Mouse (Mus musculus) MEL (cell line): ENCODE measurements at regions not wholly inside any gene's neighbourhood (a gene's known extent, or its start where the extent isn't known, plus 50 kb on each side); places are given as distances from the start of the nearest gene placed in this dataset.

ENCODE experiments used
- DNase-seq: peaks from one replicate; pipeline ENCODE4 v3.0.0; 2011; ENCODE audit warnings: low read depth, low spot score
- H3K27ac ChIP-seq: 2 replicates; pipeline ENCODE4 v1.5.1; 2012; ENCODE audit warnings: low read depth, mild to moderate bottlenecking, control low read depth, low read length, moderate library complexity; ENCODE audit not compliant: control insufficient read depth
- H3K27me3 ChIP-seq, 2 experiments: fragments of 150-350 bp in 1 of 2; sonication (generic) in 1 of 2; 2 replicates each; pipeline ENCODE4 v1.6.1; 2012; ENCODE audit warnings: low read length in 2 of 2, mild to moderate bottlenecking in 2 of 2, improper control_type of control experiment in 1 of 2, moderate library complexity in 1 of 2; ENCODE audit not compliant: insufficient read depth in 2 of 2, control insufficient read depth in 1 of 2
- H3K36me3 ChIP-seq, 2 experiments: 2 replicates each; pipeline ENCODE4 v1.6.1; 2012 to 2014; ENCODE audit warnings: low read length in 2 of 2, improper control_type of control experiment in 1 of 2, inconsistent platforms in 1 of 2, mild to moderate bottlenecking in 1 of 2; ENCODE audit not compliant: insufficient read depth in 2 of 2, control insufficient read depth in 1 of 2
- H3K4me1 ChIP-seq, 2 experiments: fragments of 150-350 bp in 1 of 2; sonication (generic) in 1 of 2; 2 replicates each; pipeline ENCODE4 v1.6.1; 2012; ENCODE audit warnings: low read length in 2 of 2, improper control_type of control experiment in 1 of 2, mild to moderate bottlenecking in 1 of 2; ENCODE audit not compliant: insufficient read depth in 2 of 2, control insufficient read depth in 1 of 2
- H3K4me3 ChIP-seq, 2 experiments: fragments of 150-350 bp in 1 of 2; sonication (generic) in 1 of 2; 2 replicates each; pipeline ENCODE4 v1.5.1; 2012; ENCODE audit warnings: low read depth in 2 of 2, low read length in 2 of 2, mild to moderate bottlenecking in 2 of 2, moderate library complexity in 2 of 2, control low read depth in 1 of 2, improper control_type of control experiment in 1 of 2; ENCODE audit not compliant: control insufficient read depth in 1 of 2, insufficient read depth in 1 of 2
- H3K79me2 ChIP-seq: 2 replicates; pipeline ENCODE4 v1.6.1; 2012; ENCODE audit warnings: mild to moderate bottlenecking, low read length, moderate library complexity; ENCODE audit not compliant: control insufficient read depth, poor library complexity, insufficient read depth
- H3K9ac ChIP-seq: 2 replicates; pipeline ENCODE4 v1.6.1; 2012; ENCODE audit warnings: low read depth, mild to moderate bottlenecking, control low read depth, low read length, moderate library complexity; ENCODE audit not compliant: control insufficient read depth, poor library complexity, severe bottlenecking
- H3K9me3 ChIP-seq: fragments of 150-350 bp; sonication (generic); replicated peaks from 2 replicates; pipeline ENCODE4 v1.6.1; 2012; ENCODE audit warnings: mild to moderate bottlenecking, low read length, improper control_type of control experiment, moderate library complexity; ENCODE audit not compliant: insufficient read depth
- BHLHE40 ChIP-seq: IDR thresholded peaks from 2 replicates; pipeline ENCODE4 v1.6.1; 2012; ENCODE audit warnings: low read depth, mild to moderate bottlenecking, inconsistent platforms, low read length, improper control_type of control experiment, borderline replicate concordance
- CHD1 ChIP-seq: IDR thresholded peaks from 2 replicates; pipeline ENCODE4 v1.6.1; 2012; ENCODE audit warnings: low read depth, mild to moderate bottlenecking, inconsistent platforms, low read length, improper control_type of control experiment
- CHD2 ChIP-seq: IDR thresholded peaks from 2 replicates; pipeline ENCODE4 v1.6.1; 2011; ENCODE audit warnings: low read length, improper control_type of control experiment
- E2F4 ChIP-seq: IDR thresholded peaks from 2 replicates; pipeline ENCODE4 v1.6.1; 2011; ENCODE audit warnings: low read depth, low read length, improper control_type of control experiment, borderline replicate concordance
- ELF1 ChIP-seq: IDR thresholded peaks from 2 replicates; pipeline ENCODE4 v1.6.1; 2014; ENCODE audit warnings: low read depth, mild to moderate bottlenecking, inconsistent platforms, low read length, improper control_type of control experiment, moderate library complexity
- EP300 ChIP-seq, 2 experiments: IDR thresholded peaks; 2 replicates each; pipeline ENCODE4 v1.6.1; 2011; ENCODE audit warnings: improper control_type of control experiment in 2 of 2, low read length in 2 of 2, low read depth in 1 of 2, mild to moderate bottlenecking in 1 of 2
- ETS1 ChIP-seq: IDR thresholded peaks from 2 replicates; pipeline ENCODE4 v1.6.1; 2012; ENCODE audit warnings: low read depth, mild to moderate bottlenecking, inconsistent platforms, low read length, improper control_type of control experiment, moderate library complexity
- GABPA ChIP-seq: IDR thresholded peaks from 2 replicates; pipeline ENCODE4 v1.6.1; 2012; ENCODE audit warnings: low read depth, mild to moderate bottlenecking, inconsistent platforms, low read length, improper control_type of control experiment, moderate library complexity
- GATA1 ChIP-seq: IDR thresholded peaks from 2 replicates; pipeline ENCODE4 v1.6.1; 2011; ENCODE audit warnings: low read depth, low read length, improper control_type of control experiment
- JUND ChIP-seq: IDR thresholded peaks from 2 replicates; pipeline ENCODE4 v1.6.1; 2011; ENCODE audit warnings: low read depth, mild to moderate bottlenecking, improper control_type of control experiment, low read length
- MAFK ChIP-seq: IDR thresholded peaks from 2 replicates; pipeline ENCODE4 v1.6.1; 2011; ENCODE audit warnings: low read depth, mild to moderate bottlenecking, low read length, improper control_type of control experiment, borderline replicate concordance
- MAZ ChIP-seq: IDR thresholded peaks from 2 replicates; pipeline ENCODE4 v1.6.1; 2012; ENCODE audit warnings: low read depth, mild to moderate bottlenecking, inconsistent platforms, low read length, improper control_type of control experiment
- MEF2A ChIP-seq: IDR thresholded peaks from 2 replicates; pipeline ENCODE4 v1.6.1; 2014; ENCODE audit warnings: low read depth, mild to moderate bottlenecking, inconsistent platforms, low read length, improper control_type of control experiment; ENCODE audit not compliant: poor library complexity, insufficient replicate concordance, severe bottlenecking; ENCODE audit errors: extremely low read depth
- MXI1 ChIP-seq: IDR thresholded peaks from 2 replicates; pipeline ENCODE4 v1.6.1; 2011; ENCODE audit warnings: mild to moderate bottlenecking, low read depth, low read length, improper control_type of control experiment
- MYB ChIP-seq: IDR thresholded peaks from 2 replicates; pipeline ENCODE4 v1.6.1; 2011; ENCODE audit warnings: mild to moderate bottlenecking, low read depth, low read length, improper control_type of control experiment
- MYC ChIP-seq: IDR thresholded peaks from 2 replicates; pipeline ENCODE4 v1.6.1; 2011; ENCODE audit warnings: low read depth, mild to moderate bottlenecking, low read length, improper control_type of control experiment, moderate library complexity
- NELFE ChIP-seq: IDR thresholded peaks from 2 replicates; pipeline ENCODE4 v1.6.1; 2011; ENCODE audit warnings: low read depth, low read length, improper control_type of control experiment
- POLR2A ChIP-seq, 2 experiments: IDR thresholded peaks; 2 replicates each; pipeline ENCODE4 v1.6.1; 2011 to 2012; ENCODE audit warnings: low read length in 2 of 2, mild to moderate bottlenecking in 2 of 2, control low read depth in 1 of 2, improper control_type of control experiment in 1 of 2, low read depth in 1 of 2, moderate library complexity in 1 of 2; ENCODE audit not compliant: control insufficient read depth in 1 of 2, insufficient read depth in 1 of 2, poor library complexity in 1 of 2
- RCOR1 ChIP-seq: IDR thresholded peaks from 2 replicates; pipeline ENCODE4 v1.6.1; 2012; ENCODE audit warnings: low read depth, mild to moderate bottlenecking, inconsistent platforms, low read length, improper control_type of control experiment
- UBTF ChIP-seq: IDR thresholded peaks from 2 replicates; pipeline ENCODE4 v1.6.1; 2012; ENCODE audit warnings: low read depth, mild to moderate bottlenecking, inconsistent platforms, low read length, improper control_type of control experiment, moderate library complexity, borderline replicate concordance; ENCODE audit not compliant: insufficient read depth
- USF1 ChIP-seq: IDR thresholded peaks from 2 replicates; pipeline ENCODE4 v1.6.1; 2014; ENCODE audit warnings: low read depth, mild to moderate bottlenecking, inconsistent platforms, low read length, improper control_type of control experiment, moderate library complexity
- USF2 ChIP-seq, 2 experiments: IDR thresholded peaks; 2 replicates each; pipeline ENCODE4 v1.6.1; 2011 to 2012; ENCODE audit warnings: improper control_type of control experiment in 2 of 2, low read length in 2 of 2, borderline replicate concordance in 1 of 2, inconsistent platforms in 1 of 2, low read depth in 1 of 2, mild to moderate bottlenecking in 1 of 2; ENCODE audit not compliant: insufficient read depth in 1 of 2
- ZC3H11A ChIP-seq: IDR thresholded peaks from 2 replicates; pipeline ENCODE4 v1.6.1; 2012; ENCODE audit warnings: low read depth, mild to moderate bottlenecking, inconsistent platforms, low read length, improper control_type of control experiment
- ZKSCAN1 ChIP-seq: IDR thresholded peaks from 2 replicates; pipeline ENCODE4 v1.6.1; 2012; ENCODE audit warnings: low read depth, mild to moderate bottlenecking, inconsistent platforms, low read length, improper control_type of control experiment, moderate library complexity
- ZMIZ1 ChIP-seq: IDR thresholded peaks from 2 replicates; pipeline ENCODE4 v1.6.1; 2012; ENCODE audit warnings: low read depth, mild to moderate bottlenecking, inconsistent platforms, low read length, improper control_type of control experiment, moderate library complexity
- ZNF384 ChIP-seq: IDR thresholded peaks from 2 replicates; pipeline ENCODE4 v1.6.1; 2012; ENCODE audit warnings: low read depth, mild to moderate bottlenecking, inconsistent platforms, low read length, improper control_type of control experiment

DNA sequence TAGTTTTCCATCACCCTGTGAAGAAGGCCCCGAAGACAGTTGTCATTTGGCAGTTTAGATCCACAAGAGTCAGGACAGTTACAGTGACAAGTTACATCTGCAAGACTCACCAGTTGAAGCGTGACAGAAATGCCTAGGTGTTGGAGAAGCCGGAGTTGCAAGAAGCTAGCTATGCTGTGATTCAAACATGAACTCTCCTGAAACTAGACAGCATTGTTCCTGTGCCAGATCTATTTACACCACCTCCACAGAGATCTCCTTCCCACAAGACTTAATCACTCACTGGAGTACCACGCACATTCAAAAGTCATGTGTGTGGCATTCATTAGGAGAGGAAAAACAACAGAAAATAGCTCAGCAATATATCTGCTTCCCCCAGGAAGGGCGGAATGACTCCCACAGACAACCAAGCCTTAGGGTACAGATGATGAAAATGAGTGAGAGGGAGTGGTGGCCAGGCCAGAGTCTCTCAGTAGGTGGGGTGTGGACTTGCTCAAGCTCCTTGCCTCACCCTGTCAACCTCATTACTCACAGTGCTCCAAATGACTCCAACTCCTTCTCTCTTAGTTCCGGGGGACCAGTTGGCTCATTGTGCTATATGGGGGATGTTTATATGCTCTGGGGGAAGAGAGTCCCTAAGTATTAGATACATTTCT, 679.7 kb downstream of the Epha4 start:
- Histone ChIP-seq H3K4me1 (no peaks in the 10 kb centered on the region), H3K9me3 (no peaks in the 10 kb centered on the region), H3K36me3 (no peaks in the 10 kb centered on the region), H3K79me2 (no peaks in the 10 kb centered on the region), H3K27me3 (no peaks in the 10 kb centered on the region), H3K9ac (no peak overlapping the region)
- no peak for DNase-seq
- no peak for TF ChIP-seq RCOR1
- TF ChIP-seq ETS1 = no peak
- TF ChIP-seq MAFK = no peak
- TF ChIP-seq MYC = no peak
- TF ChIP-seq ZC3H11A = no peak
- TF ChIP-seq JUND = no peak
- TF ChIP-seq UBTF = no peak
- TF ChIP-seq MXI1 = no peak
- TF ChIP-seq GATA1 = no peak
- TF ChIP-seq GABPA = no peak
- no peak for TF ChIP-seq ZKSCAN1
- no peak for TF ChIP-seq MYB
- no peak for TF ChIP-seq MEF2A
- no peak for TF ChIP-seq BHLHE40
- TF ChIP-seq E2F4 = no peak
- TF ChIP-seq CHD1 = no peak
- no peak for TF ChIP-seq CHD2
- TF ChIP-seq ELF1 = no peak
- TF ChIP-seq, all 39 proteins: peak for 0
- Histone ChIP-seq H3K27ac (no peak overlapping the region), H3K4me3 (no peak overlapping the region)

DNA sequence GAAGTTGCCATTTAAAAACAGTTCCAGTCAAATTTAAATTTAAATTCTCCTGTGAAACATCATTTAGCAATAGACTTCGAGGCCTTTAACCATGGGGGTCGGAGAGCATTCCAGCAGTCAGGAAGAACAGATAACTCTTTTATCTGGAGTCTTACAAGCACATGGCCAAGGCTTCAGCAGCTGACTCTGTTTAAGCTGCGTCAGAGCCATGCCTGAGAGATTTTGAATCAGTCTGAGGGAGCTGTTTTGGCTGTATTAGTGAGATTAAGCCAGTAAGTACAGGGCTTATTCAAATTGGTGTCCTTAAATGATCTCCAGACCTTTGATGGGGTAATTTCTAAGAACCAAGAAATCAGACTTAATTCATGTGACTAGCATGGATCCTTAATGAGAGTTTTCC, 665.5 kb downstream of the Epha4 start:
- TF ChIP-seq NELFE (no peak), ZKSCAN1 (no peak), USF2 (IDR thresholded peaks at IDR 0.05; ENCODE audit: borderline replicate concordance in 1 of 2, insufficient read depth in 1 of 2, low read depth in 1 of 2, low read length in 2 of 2) (no peak), USF1 (no peak), ZMIZ1 (no peak), ZNF384 (no peak), POLR2A (IDR thresholded peaks at IDR 0.05; ENCODE audit: control insufficient read depth in 1 of 2, insufficient read depth in 1 of 2, low read depth in 1 of 2, low read length in 2 of 2, poor library complexity in 1 of 2) (no peak), MAZ (no peak), EP300 (IDR thresholded peaks at IDR 0.05; ENCODE audit: low read depth in 1 of 2, low read length in 2 of 2) (no peak)
- Histone ChIP-seq H3K4me1 (no peaks in the 10 kb centered on the region), H3K36me3 (no peaks in the 10 kb centered on the region), H3K9me3 (no peaks in the 10 kb centered on the region), H3K27ac (no peak overlapping the region), H3K4me3 (no peak overlapping the region), H3K9ac (no peak overlapping the region), H3K27me3 (no peaks in the 10 kb centered on the region), H3K79me2 (no peaks in the 10 kb centered on the region)
- DNase-seq = no peak
